Mouse (Mus musculus) liver, embryonic 16.5 days (tissue): ENCODE results near the gene Nhp2. TPM values are rescaled to one million over a fixed set of nuclear protein-coding genes. Genes with fewer than 3 reads are reported as not detected.
"Not testable (repeated sequence)": the region's sequence is repeated elsewhere in the genome, so short reads cannot be mapped to it uniquely, and the experiment has no call there.

Experiments
- ATAC-seq: fragments of 200-750 bp; cut with Nextera tagmentation; 2 replicates; pipeline ENCODE4 v1.8.0; 2017; ENCODE audit warnings: low read depth, mild to moderate bottlenecking, moderate number of reproducible peaks, moderate library complexity
- H3K27ac ChIP-seq: fragments of 300-500 bp; sonication (generic); 2 replicates; pipeline ENCODE4 v1.5.1; 2014; ENCODE audit warnings: mild to moderate bottlenecking, low read length
- H3K27me3 ChIP-seq: fragments of 300-500 bp; sonication (generic); 2 replicates; pipeline ENCODE4 v1.6.1; 2014; ENCODE audit warnings: low read depth, low read length, mixed read lengths; ENCODE audit not compliant: control insufficient read depth, insufficient read depth
- H3K36me3 ChIP-seq: fragments of 300-500 bp; sonication (generic); 2 replicates; pipeline ENCODE4 v1.6.1; 2014; ENCODE audit warnings: mild to moderate bottlenecking; ENCODE audit not compliant: control insufficient read depth, insufficient read depth
- H3K4me1 ChIP-seq: fragments of 300-500 bp; sonication (generic); 2 replicates; pipeline ENCODE4 v1.6.1; 2014; ENCODE audit warnings: low read depth, low read length, mixed read lengths; ENCODE audit not compliant: control insufficient read depth
- H3K4me2 ChIP-seq: fragments of 300-500 bp; sonication (generic); 2 replicates; pipeline ENCODE4 v1.6.1; 2014; ENCODE audit warnings: low read depth, low read length, mixed read lengths
- H3K4me3 ChIP-seq: fragments of 300-500 bp; sonication (generic); 2 replicates; pipeline ENCODE4 v1.5.1; 2014; ENCODE audit warnings: low read depth, mild to moderate bottlenecking, low read length
- H3K9ac ChIP-seq: fragments of 300-500 bp; sonication (generic); 2 replicates; pipeline ENCODE4 v1.6.1; 2014; ENCODE audit warnings: low read depth, low read length
- H3K9me3 ChIP-seq: fragments of 300-500 bp; sonication (generic); replicated peaks from 2 replicates; pipeline ENCODE4 v1.6.1; 2016; ENCODE audit warnings: low read length; ENCODE audit not compliant: control insufficient read depth
- WGBS: fragments of 180-500 bp; shearing (Covaris S2); extraction: QIAGEN DNeasy Blood & Tissue Kit; methylation state at CpG from one replicate; pipeline ENCODE4 v1.1.7; 2014; ENCODE audit not compliant: insufficient replicate concordance; 5-methylcytosine and 5-hydroxymethylcytosine counted together
- polyA plus RNA-seq: library from polyadenylated mRNA; unstranded; fragments of >200 nt; fragmentation: Nextera tagmentation; extraction: Ambion mirVana; gene quantifications from 2 replicates; pipeline ENCODE4 v1.2.1, GENCODE M21; 2015

Gene Nhp2
- polyA plus RNA-seq, 1 experiment from 2014 or later = 69.5 TPM

- peaks cover 33% of the 10 kb centered on the region for H3K27me3 ChIP-seq
- H3K4me3 ChIP-seq = no peak overlapping the region
- H3K4me2 ChIP-seq = no peak overlapping the region
- WGBS = 60% methylated on average over 6 of the region's 6 CpGs
- H3K4me1 ChIP-seq = peaks cover 13% of the 10 kb centered on the region
- no peaks in the 10 kb centered on the region for H3K9me3 ChIP-seq
- no peak overlapping the region for H3K27ac ChIP-seq
- H3K9ac ChIP-seq = no peak overlapping the region
- no peaks in the 10 kb centered on the region for H3K36me3 ChIP-seq
- no peak for ATAC-seq
These were observed 34.2 kb downstream of the Nhp2 start for GRCm38 (mm10) chr11:51653736-51654135.

DNA sequence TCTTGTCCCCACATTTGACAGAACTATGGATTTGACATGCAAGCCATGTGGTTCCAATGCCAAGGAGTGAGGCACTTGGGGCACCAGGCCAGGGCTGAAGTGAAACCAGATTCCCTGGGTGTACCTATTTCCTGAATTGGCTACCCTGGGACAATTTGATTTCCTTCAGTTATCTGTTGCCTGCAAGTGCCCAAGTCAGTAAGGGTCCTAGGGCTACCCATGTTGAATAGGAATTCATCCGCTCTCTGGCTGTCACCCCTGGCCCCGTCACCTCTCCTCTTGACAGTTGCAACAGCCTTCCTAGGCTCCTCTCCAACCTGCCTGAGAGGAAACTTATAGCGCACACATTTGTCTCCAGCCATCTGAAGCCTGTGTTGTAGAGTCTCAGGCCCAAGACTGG is 35.4 kb downstream of the Nhp2 start:
- WGBS = 72% methylated on average over 3 of the region's 3 CpGs
- H3K27ac ChIP-seq = no peak overlapping the region
- H3K27me3 ChIP-seq = peaks cover 22% of the 10 kb centered on the region

DNA sequence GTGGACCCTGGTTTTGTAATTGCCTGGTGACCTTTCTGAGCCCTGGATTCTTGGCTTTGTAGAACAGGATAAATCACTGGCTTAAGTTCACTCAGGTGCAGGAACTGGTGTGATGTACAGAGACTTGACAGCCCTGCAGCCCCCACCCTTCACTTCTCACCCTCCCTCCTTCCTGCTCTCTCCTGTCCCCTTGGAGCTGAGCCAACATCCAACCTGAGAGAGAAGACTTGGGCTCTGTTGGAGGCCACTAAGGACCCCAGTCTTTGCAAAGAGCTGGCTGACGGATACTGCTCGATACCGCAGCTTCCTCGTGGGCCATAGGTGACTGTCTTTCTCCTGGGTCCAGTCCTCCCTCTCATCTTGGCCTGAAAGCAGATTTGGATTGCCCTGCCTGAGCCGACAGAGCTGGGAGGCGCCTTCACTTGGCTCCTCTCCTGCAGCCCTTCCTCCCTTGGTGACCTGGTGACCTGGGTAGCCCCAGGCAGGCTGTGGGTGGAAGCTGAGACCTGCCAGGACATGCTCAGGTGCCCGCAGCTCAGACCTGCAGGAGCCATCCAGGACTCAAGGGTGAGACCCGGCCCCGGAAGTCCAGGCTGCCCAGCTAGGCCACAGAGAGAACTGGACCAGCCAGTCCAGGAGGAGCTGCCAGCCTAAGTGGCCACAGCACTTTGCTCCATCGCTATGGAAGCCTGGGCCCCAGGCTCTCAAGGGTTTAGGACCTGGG is 37.4 kb downstream of the Nhp2 start:
- Histone ChIP-seq H3K9ac (no peak overlapping the region), H3K4me2 (no peak overlapping the region), H3K9me3 (no peaks in the 10 kb centered on the region), H3K36me3 (no peaks in the 10 kb centered on the region), H3K4me3 (no peak overlapping the region), H3K27ac (no peak overlapping the region), H3K27me3 (peaks cover 2% of the 10 kb centered on the region), H3K4me1 (peaks cover 6% of the 10 kb centered on the region; the same call in 1 of the 2 replicates)
- ATAC-seq = no peak
- 73% methylated on average over 10 of the region's 10 CpGs for WGBS

More for the DNA sequence above, 35.4 kb downstream of the Nhp2 start:
- no peaks in the 10 kb centered on the region for H3K36me3 ChIP-seq
- no peaks in the 10 kb centered on the region for H3K9me3 ChIP-seq
- no peak for ATAC-seq
- H3K9ac ChIP-seq = no peak overlapping the region
- H3K4me1 ChIP-seq = peaks cover 10% of the 10 kb centered on the region; the same call in 1 of the 2 replicates
- no peak overlapping the region for H3K4me2 ChIP-seq
- no peak overlapping the region for H3K4me3 ChIP-seq

DNA sequence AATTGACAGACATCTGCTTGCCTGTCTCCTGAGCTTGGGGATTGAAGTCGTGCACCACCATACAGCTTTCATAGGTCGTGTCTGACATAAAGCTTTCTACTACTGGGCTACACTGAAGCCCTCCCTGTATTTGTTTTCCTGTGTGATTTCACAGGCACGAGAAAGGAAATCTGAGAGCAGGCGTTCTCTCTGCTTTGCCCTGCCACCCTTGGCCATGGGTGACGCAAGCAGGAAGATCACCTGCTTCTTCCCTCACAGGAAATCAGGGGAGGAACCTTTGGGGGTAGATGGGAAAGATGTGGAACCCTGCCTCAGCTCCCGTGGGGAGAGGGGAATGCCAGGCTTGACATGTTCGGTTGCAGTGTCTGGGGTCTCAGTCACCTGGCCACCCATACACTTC is 38.8 kb downstream of the Nhp2 start:
- no peak; the same call in 1 of the 2 replicates for ATAC-seq
- 41% methylated on average over 7 of the region's 7 CpGs for whole genome bisulfite sequencing
- Histone ChIP-seq H3K9me3 (no peaks in the 10 kb centered on the region), H3K27ac (no peak overlapping the region), H3K4me1 (peaks cover 6% of the 10 kb centered on the region; the same call in 1 of the 2 replicates), H3K9ac (no peak overlapping the region), H3K4me3 (no peak overlapping the region), H3K36me3 (no peaks in the 10 kb centered on the region), H3K27me3 (no peaks in the 10 kb centered on the region), H3K4me2 (no peak overlapping the region)

DNA sequence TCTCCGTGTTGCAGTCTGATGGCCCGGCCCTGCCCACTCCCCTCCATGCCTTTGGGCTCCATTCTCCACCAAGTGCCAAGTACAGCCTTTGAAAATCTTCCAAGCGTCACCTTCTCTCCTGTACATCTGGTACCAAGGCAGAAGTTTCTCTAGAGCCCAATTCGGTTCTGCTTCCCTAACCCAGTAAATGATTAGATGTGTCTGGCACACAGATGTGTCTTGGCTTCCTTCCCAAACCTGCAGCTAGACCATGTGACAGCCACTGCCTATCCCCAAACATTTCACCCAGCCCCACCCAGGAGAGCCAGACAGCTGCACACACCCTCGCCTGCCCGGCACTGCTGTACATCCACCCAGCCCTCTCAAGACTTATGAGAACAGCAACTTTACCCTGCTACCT is 39.2 kb downstream of the Nhp2 start:
- Histone ChIP-seq H3K9me3 (no peaks in the 10 kb centered on the region), H3K4me3 (no peak overlapping the region), H3K27ac (no peak overlapping the region), H3K4me1 (peaks cover 6% of the 10 kb centered on the region; the same call in 1 of the 2 replicates), H3K9ac (no peak overlapping the region), H3K4me2 (no peak overlapping the region), H3K36me3 (no peaks in the 10 kb centered on the region), H3K27me3 (no peaks in the 10 kb centered on the region)
- whole genome bisulfite sequencing = 38% methylated on average over 6 of the region's 6 CpGs
- ATAC-seq = peak; percentile 71; the same call in 1 of the 2 replicates

DNA sequence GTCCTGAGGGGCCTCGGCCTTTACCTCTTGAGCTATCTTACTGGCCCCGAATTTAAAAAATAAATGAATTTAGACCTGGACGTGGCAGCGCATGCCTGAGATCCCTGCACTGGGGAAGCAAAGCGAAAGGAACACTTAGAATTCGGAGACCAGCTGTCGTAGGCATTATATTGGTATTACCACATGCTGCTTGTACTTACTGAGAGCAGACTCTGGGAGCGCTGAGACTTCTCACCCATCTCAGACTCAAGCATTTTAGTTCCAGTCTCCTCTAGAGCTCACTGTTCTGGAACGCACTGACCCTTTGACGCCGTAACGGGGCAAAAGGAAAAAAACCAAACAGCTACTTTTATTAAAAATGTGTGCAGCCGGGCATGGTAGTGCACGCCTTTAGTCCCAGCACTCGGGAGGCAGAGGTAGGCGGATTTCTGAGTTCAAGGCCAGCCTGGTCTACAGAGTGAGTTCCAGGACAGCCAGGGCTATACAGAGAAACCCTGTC is 42.4 kb downstream of the Nhp2 start:
- H3K4me2 ChIP-seq = no peak overlapping the region
- peaks cover 6% of the 10 kb centered on the region; the same call in 1 of the 2 replicates for H3K4me1 ChIP-seq
- 79% methylated on average over 16 of the region's 16 CpGs for WGBS
- H3K27ac ChIP-seq = no peak overlapping the region
- no peaks in the 10 kb centered on the region for H3K36me3 ChIP-seq
- ATAC-seq = no peak
- H3K4me3 ChIP-seq = no peak overlapping the region
- no peaks in the 10 kb centered on the region for H3K27me3 ChIP-seq
- H3K9ac ChIP-seq = no peak overlapping the region
- H3K9me3 ChIP-seq = no peaks in the 10 kb centered on the region

DNA sequence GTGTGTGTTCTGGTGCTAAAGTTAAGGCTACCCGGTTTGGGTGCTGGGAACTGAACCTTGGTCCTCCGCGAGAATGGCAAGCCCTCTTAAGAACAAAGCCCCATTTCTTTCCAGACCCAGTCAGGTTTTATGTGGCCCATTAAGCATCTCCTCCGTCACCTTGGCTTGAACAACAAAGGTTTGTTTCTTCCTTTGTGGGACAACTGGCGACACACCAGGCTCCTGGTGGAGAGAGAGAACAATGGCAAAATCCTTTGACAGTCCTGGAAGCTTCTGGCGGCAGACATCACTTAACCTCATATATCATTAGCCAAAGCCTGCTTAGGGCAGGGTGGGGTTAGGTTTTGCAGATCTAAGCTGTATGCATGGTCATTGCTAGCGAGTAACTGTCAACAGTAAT is 43.1 kb downstream of the Nhp2 start:
- H3K4me1 ChIP-seq = peaks cover 6% of the 10 kb centered on the region; the same call in 1 of the 2 replicates
- H3K9me3 ChIP-seq = no peaks in the 10 kb centered on the region
- no peak overlapping the region for H3K27ac ChIP-seq
- WGBS = 73% methylated on average over 7 of the region's 7 CpGs
- H3K4me2 ChIP-seq = no peak overlapping the region
- no peak for ATAC-seq
- H3K36me3 ChIP-seq = no peaks in the 10 kb centered on the region
- H3K4me3 ChIP-seq = no peak overlapping the region
- no peaks in the 10 kb centered on the region for H3K27me3 ChIP-seq
- H3K9ac ChIP-seq = no peak overlapping the region

DNA sequence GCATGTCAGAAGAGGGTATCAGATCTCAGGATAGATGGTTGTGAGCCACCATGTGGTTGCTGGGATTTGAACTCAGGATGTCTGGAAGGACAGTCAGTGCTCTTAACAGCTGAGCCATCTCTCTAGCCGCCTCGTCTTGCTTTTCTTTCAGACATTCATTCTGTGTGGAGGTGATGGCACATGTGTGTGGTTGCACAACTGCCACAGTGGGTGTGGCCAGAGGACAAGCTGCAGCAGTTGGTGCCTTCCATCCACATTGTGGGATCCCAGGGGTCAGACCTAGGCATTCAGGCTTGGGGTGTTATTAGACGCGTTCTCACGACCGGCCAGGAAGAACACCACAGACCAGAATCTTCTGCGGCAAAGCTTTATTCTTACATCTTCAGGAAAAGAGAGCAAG is 45.2 kb downstream of the Nhp2 start:
- H3K9ac ChIP-seq, H3K36me3 ChIP-seq, H3K27ac ChIP-seq, H3K4me3 ChIP-seq, H3K9me3 ChIP-seq, ATAC-seq, H3K4me2 ChIP-seq, H3K27me3 ChIP-seq, H3K4me1 ChIP-seq: not testable (repeated sequence)
- WGBS = 64% methylated on average over 7 of the region's 7 CpGs

- 71% methylated on average over 7 of the region's 7 CpGs for WGBS
- no peak for ATAC-seq
These were observed 51.3 kb downstream of the Nhp2 start for GRCm38 (mm10) chr11:51670846-51671245.

More at GRCm38 (mm10) chr11:51670846-51671245, 51.3 kb downstream of the Nhp2 start:
- no peak overlapping the region for H3K4me3 ChIP-seq
- H3K36me3 ChIP-seq = no peaks in the 10 kb centered on the region
- H3K27ac ChIP-seq = no peak overlapping the region
- no peaks in the 10 kb centered on the region for H3K9me3 ChIP-seq
- no peaks in the 10 kb centered on the region for H3K4me1 ChIP-seq
- H3K27me3 ChIP-seq = no peaks in the 10 kb centered on the region
- H3K4me2 ChIP-seq = no peak overlapping the region
- no peak overlapping the region for H3K9ac ChIP-seq
